Mouse (Mus musculus) kidney, embryonic 14.5 days (tissue): ENCODE measurements around the gene Fblim1. TPM values are rescaled to one million over a fixed set of nuclear protein-coding genes. Genes with fewer than 3 reads are reported as not detected.

ENCODE experiments used
- ATAC-seq: fragments of 200-750 bp; cut with Nextera tagmentation; 2 replicates; pipeline ENCODE4 v1.8.0; 2017; ENCODE audit warnings: moderate number of reproducible peaks, mild to moderate bottlenecking, moderate TSS enrichment, moderate library complexity; ENCODE audit not compliant: low FRiP score, low TSS enrichment
- H3K27ac ChIP-seq: fragments of 300-500 bp; sonication (generic); 2 replicates; pipeline ENCODE4 v1.5.1; 2014; ENCODE audit warnings: low read depth, mild to moderate bottlenecking, low read length, moderate library complexity, mixed read lengths
- H3K27me3 ChIP-seq: fragments of 300-500 bp; sonication (generic); 2 replicates; pipeline ENCODE4 v1.6.1; 2014; ENCODE audit warnings: mild to moderate bottlenecking, low read length; ENCODE audit not compliant: control insufficient read depth, insufficient read depth
- H3K36me3 ChIP-seq: fragments of 300-500 bp; sonication (generic); 2 replicates; pipeline ENCODE4 v1.6.1; 2014; ENCODE audit warnings: low read length, mixed read lengths; ENCODE audit not compliant: control insufficient read depth, insufficient read depth
- H3K4me1 ChIP-seq: fragments of 300-500 bp; sonication (generic); 2 replicates; pipeline ENCODE4 v1.6.1; 2014; ENCODE audit warnings: low read length, mixed read lengths; ENCODE audit not compliant: control insufficient read depth, insufficient read depth
- H3K4me2 ChIP-seq: fragments of 300-500 bp; sonication (generic); replicated peaks from 2 replicates; pipeline ENCODE4 v1.6.1; 2014; ENCODE audit warnings: low read depth, mild to moderate bottlenecking, low read length
- H3K4me3 ChIP-seq: fragments of 300-500 bp; sonication (generic); 2 replicates; pipeline ENCODE4 v1.5.1; 2014; ENCODE audit warnings: mild to moderate bottlenecking, low read length
- H3K9ac ChIP-seq: fragments of 300-500 bp; sonication (generic); 2 replicates; pipeline ENCODE4 v1.6.1; 2014; ENCODE audit warnings: low read depth, mild to moderate bottlenecking, low read length, moderate library complexity
- H3K9me3 ChIP-seq: fragments of 300-500 bp; sonication (generic); 2 replicates; pipeline ENCODE4 v1.6.1; 2016; ENCODE audit warnings: low read length; ENCODE audit not compliant: control insufficient read depth
- WGBS: fragments of 180-500 bp; shearing (Covaris S2); extraction: QIAGEN DNeasy Blood & Tissue Kit; methylation state at CpG from one replicate; pipeline ENCODE4 v1.1.7; 2014; 5-methylcytosine and 5-hydroxymethylcytosine counted together
- polyA plus RNA-seq: library from polyadenylated mRNA; unstranded; fragments of >200 nt; fragmentation: Nextera tagmentation; extraction: Ambion mirVana; gene quantifications from 2 replicates; pipeline ENCODE4 v1.2.1, GENCODE M21; 2014

Gene Fblim1
- polyA plus RNA-seq, 1 experiment from 2014 or later, result 71.3 TPM

GRCm38 (mm10) chr4:141526936-141527650, 78.8 kb downstream of the Fblim1 start:
- Histone ChIP-seq H3K27ac (no peak overlapping the region), H3K4me2 (no peak overlapping the region), H3K9ac (no peak overlapping the region), H3K4me1 (peaks cover 15% of the 10 kb centered on the region), H3K4me3 (no peak overlapping the region), H3K27me3 (no peaks in the 10 kb centered on the region), H3K36me3 (peaks cover 5% of the 10 kb centered on the region; the same call in 1 of the 2 replicates), H3K9me3 (no peaks in the 10 kb centered on the region)
- ATAC-seq, result no peak
- WGBS, result 78% methylated on average over 7 of the region's 7 CpGs

Other genes starting within 250 kb of the Fblim1 start
- gene Fam131c, start 237.9 kb downstream of the Fblim1 start, polyA plus RNA-seq, result 1.9 and 2.5 TPM in 2 replicates
- 2.0 and 3.9 TPM in 2 replicates for gene Clcnka, start 207.4 kb downstream of the Fblim1 start, polyA plus RNA-seq
- gene Clcnkb, start 190.1 kb downstream of the Fblim1 start, polyA plus RNA-seq, result 3.6 and 6.0 TPM in 2 replicates
- gene Hspb7, start 185.3 kb downstream of the Fblim1 start, polyA plus RNA-seq, result 0.09 TPM in 1 of 2 replicates, not detected in the other
- gene Srarp, start 170.0 kb downstream of the Fblim1 start, polyA plus RNA-seq, result not detected in 2 replicates
- 28.0 and 37.3 TPM in 2 replicates for gene Zbtb17, start 161.4 kb downstream of the Fblim1 start, polyA plus RNA-seq
- gene Spen, start 67.5 kb downstream of the Fblim1 start, polyA plus RNA-seq, result 13.1 and 19.3 TPM in 2 replicates
- gene Tmem82, start 12.5 kb upstream of the Fblim1 start, polyA plus RNA-seq, result 0.86 and 1.2 TPM in 2 replicates
- 0.07 TPM in 1 of 2 replicates, not detected in the other for gene Slc25a34, start 17.7 kb upstream of the Fblim1 start, polyA plus RNA-seq
- 3.5 and 6.8 TPM in 2 replicates for gene Plekhm2, start 58.8 kb upstream of the Fblim1 start, polyA plus RNA-seq
- gene Rsc1a1, start 79.5 kb upstream of the Fblim1 start, polyA plus RNA-seq, result not detected in 2 replicates
- gene Ddi2, start 117.3 kb upstream of the Fblim1 start, polyA plus RNA-seq, result 11.0 and 20.6 TPM in 2 replicates
- gene Agmat, start 140.6 kb upstream of the Fblim1 start, polyA plus RNA-seq, result 1.1 and 1.6 TPM in 2 replicates
- gene Dnajc16, start 184.8 kb upstream of the Fblim1 start, polyA plus RNA-seq, result 3.2 and 5.2 TPM in 2 replicates
- 14.5 and 24.3 TPM in 2 replicates for gene Casp9, start 187.5 kb upstream of the Fblim1 start, polyA plus RNA-seq
- gene Cela2a, start 220.1 kb upstream of the Fblim1 start, polyA plus RNA-seq, result not detected in 2 replicates
- gene Ctrc, start 240.3 kb upstream of the Fblim1 start, polyA plus RNA-seq, result not detected in 2 replicates